Mouse (Mus musculus): Measurements from ENCODE around the gene Fam102b. TPM values are rescaled to one million over a fixed set of nuclear protein-coding genes. Genes with fewer than 3 reads are reported as not detected.

Gene Fam102b
- total and polyA plus RNA-seq, 2 experiments from 2014 or later: 29.8 to 84.1 TPM

DNA sequence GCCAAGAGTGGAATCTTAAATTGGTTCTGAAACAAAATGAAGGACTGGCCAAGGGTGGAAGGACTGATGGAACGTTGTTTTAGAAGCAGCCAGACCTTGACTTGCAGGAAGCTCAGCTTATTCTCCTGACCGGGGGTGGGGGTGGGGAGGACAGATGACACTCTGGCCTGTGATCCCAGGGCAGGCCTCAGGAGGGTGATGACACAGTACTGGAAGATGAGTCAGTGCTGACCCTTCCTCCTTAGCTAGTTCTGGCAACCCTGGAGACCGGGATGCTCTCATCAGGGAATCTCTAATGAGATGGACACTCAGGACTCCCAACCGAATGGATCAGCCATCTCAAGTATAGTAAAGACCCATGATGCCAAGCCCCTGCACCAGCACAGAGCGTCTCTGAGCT lies 21.6 kb downstream of the Fam102b start:
- Histone ChIP-seq H3K27me3 (ENCODE audit: insufficient read depth, low read length) (no peaks in the 10 kb centered on the region), H3K4me1 (ENCODE audit: insufficient read depth, low read length) (no peaks in the 10 kb centered on the region), H3K9ac (replicated peaks; ENCODE audit: low read length, poor library complexity, severe bottlenecking) (no peak overlapping the region), H3K36me3 (ENCODE audit: insufficient read depth, low read length) (peaks cover 15% of the 10 kb centered on the region; the same call in 1 of the 2 replicates), H3K4me2 (ENCODE audit: low read depth, low read length, poor library complexity, severe bottlenecking) (no peak overlapping the region), H3K4me3 (ENCODE audit: low read depth, low read length) (no peak overlapping the region), H3K9me3 (ENCODE audit: low read length) (no peaks in the 10 kb centered on the region), H3K27ac (ENCODE audit: low read depth, low read length) (no peak overlapping the region)
- no peak for DNase-seq (ENCODE audit: low spot score)
- TF ChIP-seq CTCF (IDR thresholded peaks at IDR 0.05): no peak
- ATAC-seq (ENCODE audit: low FRiP score): no peak
- WGBS: 81% methylated on average over 5 of the region's 5 CpGs

DNA sequence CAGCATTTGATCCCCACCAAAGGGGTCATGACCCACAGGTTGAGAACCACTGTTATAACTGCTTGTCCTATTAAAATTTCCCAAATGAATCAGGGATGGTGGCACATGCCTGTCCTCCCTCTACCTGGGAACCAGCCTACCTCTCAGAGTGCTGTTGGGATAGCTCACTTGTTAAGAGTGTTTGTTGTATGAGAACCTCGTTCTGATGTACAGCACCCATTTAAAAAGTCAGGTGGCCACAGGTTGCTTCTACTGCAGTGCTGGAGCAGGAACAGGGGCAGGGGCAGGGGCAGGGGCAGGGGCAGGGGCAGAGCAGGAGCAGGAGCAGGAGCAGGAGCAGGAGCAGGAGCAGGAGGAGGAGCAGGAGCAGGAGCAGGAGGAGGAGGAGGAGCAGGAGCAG lies 28.2 kb downstream of the Fam102b start:
- TF ChIP-seq CTCF (IDR thresholded peaks at IDR 0.05): no peak
- Histone ChIP-seq H3K9me3 (ENCODE audit: low read length) (no peaks in the 10 kb centered on the region), H3K27me3 (ENCODE audit: insufficient read depth, low read length) (no peaks in the 10 kb centered on the region), H3K9ac (replicated peaks; ENCODE audit: low read length, poor library complexity, severe bottlenecking) (no peak overlapping the region), H3K4me3 (ENCODE audit: low read depth, low read length) (no peak overlapping the region), H3K4me2 (ENCODE audit: low read depth, low read length, poor library complexity, severe bottlenecking) (no peak overlapping the region), H3K27ac (ENCODE audit: low read depth, low read length) (no peak overlapping the region), H3K36me3 (ENCODE audit: insufficient read depth, low read length) (peaks cover 20% of the 10 kb centered on the region; the same call in 1 of the 2 replicates), H3K4me1 (ENCODE audit: insufficient read depth, low read length) (no peaks in the 10 kb centered on the region)
- DNase-seq (ENCODE audit: low spot score): no peak
- 82% methylated on average over 1 of the region's 1 CpGs for WGBS
- ATAC-seq (ENCODE audit: low FRiP score): no peak

DNA sequence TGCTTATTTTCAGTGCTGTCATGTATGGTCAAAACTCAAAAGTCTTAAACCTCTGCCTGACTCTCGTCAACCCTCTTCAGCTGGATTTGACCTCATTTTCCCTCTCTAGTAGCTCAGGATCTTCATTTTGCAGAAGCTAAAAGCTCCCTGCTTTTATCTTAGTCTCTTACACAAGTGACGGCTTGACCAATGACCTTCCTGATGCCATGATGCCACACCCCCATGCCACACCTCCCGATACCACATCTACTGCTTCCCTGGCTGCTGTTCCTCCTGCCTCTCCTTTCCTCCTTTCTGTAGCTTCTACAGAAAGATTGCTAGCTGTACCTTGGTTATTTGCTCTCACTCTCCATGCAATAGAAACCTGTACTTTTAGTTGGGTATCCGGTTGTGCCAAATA lies 29.6 kb downstream of the Fam102b start:
- peaks cover 20% of the 10 kb centered on the region; the same call in 1 of the 2 replicates for H3K36me3 ChIP-seq (ENCODE audit: insufficient read depth, low read length)
- 64% methylated on average over 4 of the region's 4 CpGs for WGBS

DNA sequence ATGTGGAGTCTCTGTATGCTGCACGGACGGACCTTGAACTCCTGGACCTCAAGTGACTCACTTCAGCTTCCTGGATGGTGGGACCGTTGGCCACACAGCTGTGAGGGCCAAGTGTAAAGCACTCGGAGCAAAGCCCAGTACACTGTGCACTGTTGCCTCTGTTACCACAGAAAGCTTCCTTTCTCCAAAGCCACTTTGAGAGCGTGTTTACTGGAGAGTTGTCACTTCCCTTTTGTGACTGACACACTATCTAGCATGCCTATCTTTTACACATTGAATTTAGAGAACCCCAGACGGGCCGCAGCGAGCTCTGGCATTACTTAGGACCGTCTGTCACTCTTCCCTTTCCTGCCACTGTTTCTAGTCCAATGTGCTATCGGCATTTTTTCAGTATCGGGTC lies 30.1 kb downstream of the Fam102b start:
- Histone ChIP-seq H3K27me3 (ENCODE audit: insufficient read depth, low read length) (no peaks in the 10 kb centered on the region), H3K36me3 (ENCODE audit: insufficient read depth, low read length) (peaks cover 16% of the 10 kb centered on the region; the same call in 1 of the 2 replicates), H3K27ac (ENCODE audit: low read depth, low read length) (no peak overlapping the region), H3K4me3 (ENCODE audit: low read depth, low read length) (no peak overlapping the region), H3K9me3 (ENCODE audit: low read length) (no peaks in the 10 kb centered on the region), H3K9ac (replicated peaks; ENCODE audit: low read length, poor library complexity, severe bottlenecking) (no peak overlapping the region), H3K4me1 (ENCODE audit: insufficient read depth, low read length) (no peaks in the 10 kb centered on the region), H3K4me2 (ENCODE audit: low read depth, low read length, poor library complexity, severe bottlenecking) (no peak overlapping the region)
- no peak for ATAC-seq (ENCODE audit: low FRiP score)
- TF ChIP-seq CTCF (IDR thresholded peaks at IDR 0.05): no peak
- DNase-seq (ENCODE audit: low spot score): no peak
- 85% methylated on average over 11 of the region's 11 CpGs for WGBS

More for the DNA sequence above, 29.6 kb downstream of the Fam102b start:
- H3K27me3 ChIP-seq (ENCODE audit: insufficient read depth, low read length): no peaks in the 10 kb centered on the region
- no peak overlapping the region for H3K4me3 ChIP-seq (ENCODE audit: low read depth, low read length)
- DNase-seq (ENCODE audit: low spot score) (no peak), ATAC-seq (ENCODE audit: low FRiP score) (no peak)
- H3K9me3 ChIP-seq (ENCODE audit: low read length): no peaks in the 10 kb centered on the region
- H3K9ac ChIP-seq (replicated peaks; ENCODE audit: low read length, poor library complexity, severe bottlenecking): no peak overlapping the region
- no peaks in the 10 kb centered on the region for H3K4me1 ChIP-seq (ENCODE audit: insufficient read depth, low read length)
- no peak overlapping the region for H3K27ac ChIP-seq (ENCODE audit: low read depth, low read length)
- no peak overlapping the region for H3K4me2 ChIP-seq (ENCODE audit: low read depth, low read length, poor library complexity, severe bottlenecking)
- no peak for TF ChIP-seq CTCF (IDR thresholded peaks at IDR 0.05)

DNA sequence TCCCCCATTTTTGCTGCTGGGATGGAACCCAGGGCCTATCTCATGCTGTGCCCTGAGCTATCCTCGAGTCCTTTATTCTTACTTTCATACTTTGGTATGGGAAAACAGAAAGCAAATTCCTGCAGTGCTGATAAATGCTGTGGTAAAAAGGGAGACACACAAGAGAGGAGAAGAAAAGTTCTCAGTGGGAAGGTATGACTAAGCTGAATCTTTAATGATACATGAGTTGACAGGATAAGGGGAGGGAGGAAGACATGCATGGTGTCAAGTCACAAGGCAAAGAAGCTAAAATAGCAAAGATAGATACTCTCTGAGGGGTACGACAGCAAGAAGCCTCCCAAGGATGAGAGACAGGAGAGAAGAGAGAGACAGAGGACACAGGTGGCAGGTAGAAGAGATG lies 32.0 kb downstream of the Fam102b start:
- ATAC-seq (ENCODE audit: low FRiP score) (no peak), DNase-seq (ENCODE audit: low spot score) (no peak)
- Histone ChIP-seq H3K9ac (replicated peaks; ENCODE audit: low read length, poor library complexity, severe bottlenecking) (no peak overlapping the region), H3K4me1 (ENCODE audit: insufficient read depth, low read length) (no peaks in the 10 kb centered on the region), H3K9me3 (ENCODE audit: low read length) (no peaks in the 10 kb centered on the region), H3K36me3 (ENCODE audit: insufficient read depth, low read length) (peaks cover 10% of the 10 kb centered on the region), H3K27ac (ENCODE audit: low read depth, low read length) (no peak overlapping the region), H3K27me3 (ENCODE audit: insufficient read depth, low read length) (no peaks in the 10 kb centered on the region), H3K4me2 (ENCODE audit: low read depth, low read length, poor library complexity, severe bottlenecking) (no peak overlapping the region), H3K4me3 (ENCODE audit: low read depth, low read length) (no peak overlapping the region)
- 85% methylated on average over 2 of the region's 2 CpGs for WGBS
- no peak for TF ChIP-seq CTCF (IDR thresholded peaks at IDR 0.05)

DNA sequence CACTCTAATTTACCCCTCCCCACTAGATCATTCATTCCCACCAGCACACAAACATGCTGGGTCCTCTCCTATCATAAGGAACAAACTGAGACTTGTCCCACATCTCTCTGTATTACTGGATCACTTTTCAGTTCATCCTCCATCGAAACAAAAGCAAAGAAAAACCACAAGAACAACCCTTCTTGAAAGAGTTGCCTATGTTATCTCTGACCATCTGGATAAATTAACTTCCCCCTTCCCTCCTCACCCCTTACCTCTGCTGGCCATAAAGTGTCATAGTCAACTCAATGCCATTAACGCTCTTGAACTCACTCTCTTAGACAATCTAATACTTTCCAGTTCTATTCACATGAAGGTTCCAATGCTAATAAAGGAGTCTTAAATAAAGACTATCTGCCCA lies 32.9 kb downstream of the Fam102b start:
- Histone ChIP-seq H3K9me3 (ENCODE audit: low read length) (no peaks in the 10 kb centered on the region), H3K4me1 (ENCODE audit: insufficient read depth, low read length) (no peaks in the 10 kb centered on the region), H3K27me3 (ENCODE audit: insufficient read depth, low read length) (no peaks in the 10 kb centered on the region), H3K36me3 (ENCODE audit: insufficient read depth, low read length) (peaks cover 18% of the 10 kb centered on the region), H3K9ac (replicated peaks; ENCODE audit: low read length, poor library complexity, severe bottlenecking) (no peak overlapping the region), H3K4me2 (ENCODE audit: low read depth, low read length, poor library complexity, severe bottlenecking) (no peak overlapping the region), H3K27ac (ENCODE audit: low read depth, low read length) (no peak overlapping the region), H3K4me3 (ENCODE audit: low read depth, low read length) (no peak overlapping the region)
- no peak for TF ChIP-seq CTCF (IDR thresholded peaks at IDR 0.05)
- 95% methylated on average over 2 of the region's 2 CpGs for WGBS
- ATAC-seq (ENCODE audit: low FRiP score) (no peak), DNase-seq (ENCODE audit: low spot score) (no peak)

All from midbrain, postnatal 0 days (tissue).